Mouse (Mus musculus) limb, embryonic 10.5 days (tissue): ENCODE data around the gene Smco2. TPM values are rescaled to one million over a fixed set of nuclear protein-coding genes. Genes with fewer than 3 reads are reported as not detected.

Experiments
- DNase-seq: peaks from one replicate; pipeline ENCODE4 v3.0.0-alpha.2; 2017; ENCODE audit warnings: low spot score
- H3K27ac ChIP-seq: fragments of 300-500 bp; sonication (generic); 2 replicates; pipeline ENCODE4 v1.5.1; 2016; ENCODE audit warnings: mild to moderate bottlenecking
- H3K27me3 ChIP-seq: fragments of 300-500 bp; sonication (generic); 2 replicates; pipeline ENCODE4 v1.6.1; 2016; ENCODE audit warnings: low read depth, mild to moderate bottlenecking; ENCODE audit not compliant: poor library complexity, severe bottlenecking
- H3K36me3 ChIP-seq: fragments of 300-500 bp; sonication (generic); 2 replicates; pipeline ENCODE4 v1.6.1; 2016; ENCODE audit warnings: mild to moderate bottlenecking, moderate library complexity
- H3K4me1 ChIP-seq: fragments of 300-500 bp; sonication (generic); 2 replicates; pipeline ENCODE4 v1.6.1; 2016
- H3K4me3 ChIP-seq: fragments of 300-500 bp; sonication (generic); 2 replicates; pipeline ENCODE4 v1.5.1; 2016; ENCODE audit warnings: mild to moderate bottlenecking, moderate library complexity
- H3K9me3 ChIP-seq: fragments of 300-500 bp; sonication (generic); replicated peaks from 2 replicates; pipeline ENCODE4 v1.6.1; 2016; ENCODE audit warnings: mild to moderate bottlenecking
- WGBS: fragments of 180-500 bp; shearing (Covaris S2); methylation state at CpG from one replicate; pipeline ENCODE4 v1.1.7; 2016; 5-methylcytosine and 5-hydroxymethylcytosine counted together
- polyA plus RNA-seq: library from polyadenylated mRNA; unstranded; fragments of >200 nt; fragmentation: Nextera tagmentation; extraction: Ambion mirVana; gene quantifications from 2 replicates; pipeline ENCODE4 v1.2.1, GENCODE M21; 2016

Gene Smco2
- not detected in 2 replicates for polyA plus RNA-seq

GRCm38 (mm10) chr6:146850050-146850449 is at the start of gene Smco2:
Gene Smco2, plus strand, starts transcription at chr6:146850104.
- Histone ChIP-seq H3K4me3 (no peak within 1 kb of the TSS), H3K4me1 (peaks cover 4% of the 10 kb centered on the region; the same call in 1 of the 2 replicates), H3K9me3 (no peaks in the 10 kb centered on the region), H3K27me3 (no peaks in the 10 kb centered on the region), H3K27ac (no peak within 1 kb of the TSS), H3K36me3 (no peaks in the 10 kb centered on the region)
- DNase-seq: no peak
- 80% methylated on average over 4 of the region's 4 CpGs for WGBS

GRCm38 (mm10) chr6:146809991-146810390 is 39.9 kb upstream of the Smco2 start:
- 0 out of 2 replicates have a peak, but pooled peaks cover 4% of the 10 kb centered on the region for H3K4me1 ChIP-seq
- no peak overlapping the region for H3K4me3 ChIP-seq
- WGBS: 87% methylated on average over 6 of the region's 6 CpGs
- DNase-seq: no peak
- H3K9me3 ChIP-seq: no peaks in the 10 kb centered on the region
- no peaks in the 10 kb centered on the region for H3K27me3 ChIP-seq
- no peak overlapping the region for H3K27ac ChIP-seq
- H3K36me3 ChIP-seq: 0 out of 2 replicates have a peak, but pooled peaks cover 5% of the 10 kb centered on the region

- Histone ChIP-seq H3K36me3 (0 out of 2 replicates have a peak, but pooled peaks cover 3% of the 10 kb centered on the region), H3K4me1 (no peaks in the 10 kb centered on the region)
These were observed 36.9 kb upstream of the Smco2 start for GRCm38 (mm10) chr6:146813007-146813406.

GRCm38 (mm10) chr6:146820177-146820965 is 29.5 kb upstream of the Smco2 start:
- DNase-seq: no peak
- H3K4me3 ChIP-seq: no peak overlapping the region
- no peaks in the 10 kb centered on the region for H3K9me3 ChIP-seq
- no peaks in the 10 kb centered on the region for H3K27me3 ChIP-seq
- H3K36me3 ChIP-seq: no peaks in the 10 kb centered on the region
- H3K4me1 ChIP-seq: no peaks in the 10 kb centered on the region
- 89% methylated on average over 29 of the region's 29 CpGs for WGBS
- no peak overlapping the region for H3K27ac ChIP-seq

More at GRCm38 (mm10) chr6:146813007-146813406, 36.9 kb upstream of the Smco2 start:
- no peaks in the 10 kb centered on the region for H3K9me3 ChIP-seq
- 88% methylated on average over 5 of the region's 5 CpGs for WGBS
- no peak overlapping the region for H3K27ac ChIP-seq
- H3K4me3 ChIP-seq: no peak overlapping the region
- H3K27me3 ChIP-seq: no peaks in the 10 kb centered on the region
- no peak for DNase-seq

- Histone ChIP-seq H3K4me3 (no peak overlapping the region), H3K36me3 (no peaks in the 10 kb centered on the region), H3K9me3 (no peaks in the 10 kb centered on the region), H3K27ac (no peak overlapping the region), H3K4me1 (no peaks in the 10 kb centered on the region), H3K27me3 (no peaks in the 10 kb centered on the region)
- 92% methylated on average over 13 of the region's 13 CpGs for whole genome bisulfite sequencing
- no peak for DNase-seq
These were observed 27.9 kb upstream of the Smco2 start for GRCm38 (mm10) chr6:146821958-146822357.

- WGBS: 45% methylated on average over 16 of the region's 16 CpGs
These were observed 25.0 kb upstream of the Smco2 start for GRCm38 (mm10) chr6:146824727-146825486.

GRCm38 (mm10) chr6:146825487-146825773 is 24.5 kb upstream of the Smco2 start:
- 61% methylated on average over 1 of the region's 1 CpGs for WGBS
- H3K4me1 ChIP-seq: no peaks in the 10 kb centered on the region
- DNase-seq: no peak
- no peaks in the 10 kb centered on the region for H3K27me3 ChIP-seq
- no peaks in the 10 kb centered on the region for H3K36me3 ChIP-seq
- H3K9me3 ChIP-seq: no peaks in the 10 kb centered on the region
- H3K27ac ChIP-seq: no peak overlapping the region
- no peak overlapping the region for H3K4me3 ChIP-seq

More at GRCm38 (mm10) chr6:146824727-146825486, 25.0 kb upstream of the Smco2 start:
- no peaks in the 10 kb centered on the region for H3K36me3 ChIP-seq
- H3K27me3 ChIP-seq: no peaks in the 10 kb centered on the region
- H3K27ac ChIP-seq: no peak overlapping the region
- H3K4me3 ChIP-seq: no peak overlapping the region
- H3K4me1 ChIP-seq: no peaks in the 10 kb centered on the region
- H3K9me3 ChIP-seq: no peaks in the 10 kb centered on the region
- peak; percentile 81 for DNase-seq

GRCm38 (mm10) chr6:146831320-146831719 is 18.6 kb upstream of the Smco2 start:
- Histone ChIP-seq H3K27me3 (no peaks in the 10 kb centered on the region), H3K9me3 (no peaks in the 10 kb centered on the region), H3K4me1 (peaks cover 7% of the 10 kb centered on the region), H3K4me3 (no peak overlapping the region), H3K27ac (no peak overlapping the region), H3K36me3 (no peaks in the 10 kb centered on the region)
- no peak for DNase-seq
- 90% methylated on average over 12 of the region's 12 CpGs for WGBS

GRCm38 (mm10) chr6:146833485-146834314 is 16.2 kb upstream of the Smco2 start:
- H3K4me1 ChIP-seq: peaks cover 7% of the 10 kb centered on the region
- no peak overlapping the region for H3K4me3 ChIP-seq
- H3K27ac ChIP-seq: no peak overlapping the region
- peak; percentile 67 for DNase-seq
- H3K27me3 ChIP-seq: no peaks in the 10 kb centered on the region
- H3K36me3 ChIP-seq: no peaks in the 10 kb centered on the region
- WGBS: 72% methylated on average over 6 of the region's 6 CpGs
- no peaks in the 10 kb centered on the region for H3K9me3 ChIP-seq

- no peaks in the 10 kb centered on the region for H3K27me3 ChIP-seq
- no peak for DNase-seq
- peaks cover 7% of the 10 kb centered on the region for H3K4me1 ChIP-seq
- no peak overlapping the region for H3K4me3 ChIP-seq
- no peak overlapping the region for H3K27ac ChIP-seq
- 88% methylated on average over 3 of the region's 3 CpGs for WGBS
- no peaks in the 10 kb centered on the region for H3K36me3 ChIP-seq
- H3K9me3 ChIP-seq: no peaks in the 10 kb centered on the region
These were observed 15.6 kb upstream of the Smco2 start for GRCm38 (mm10) chr6:146834342-146834741.

- WGBS: 19% methylated on average over 4 of the region's 4 CpGs
- no peaks in the 10 kb centered on the region for H3K9me3 ChIP-seq
- no peaks in the 10 kb centered on the region for H3K36me3 ChIP-seq
- H3K4me1 ChIP-seq: peaks cover 7% of the 10 kb centered on the region
- DNase-seq: no peak
- H3K27me3 ChIP-seq: no peaks in the 10 kb centered on the region
- H3K27ac ChIP-seq: no peak overlapping the region
- H3K4me3 ChIP-seq: no peak overlapping the region
These were observed 14.1 kb upstream of the Smco2 start for GRCm38 (mm10) chr6:146835784-146836183.

GRCm38 (mm10) chr6:146837316-146837715 is 12.6 kb upstream of the Smco2 start:
- H3K27me3 ChIP-seq: no peaks in the 10 kb centered on the region
- no peak overlapping the region for H3K27ac ChIP-seq
- 92% methylated on average over 7 of the region's 7 CpGs for WGBS
- H3K4me3 ChIP-seq: no peak overlapping the region
- no peaks in the 10 kb centered on the region for H3K9me3 ChIP-seq
- DNase-seq: no peak
- no peaks in the 10 kb centered on the region for H3K36me3 ChIP-seq
- peaks cover 7% of the 10 kb centered on the region for H3K4me1 ChIP-seq
